Mouse (Mus musculus) embryonic facial prominence, embryonic 11.5 days (tissue): ENCODE data around the gene Sp6. TPM values are rescaled to one million over a fixed set of nuclear protein-coding genes. Genes with fewer than 3 reads are reported as not detected.

Source experiments
- ATAC-seq: fragments of 200-750 bp; cut with Nextera tagmentation; replicated peaks from 2 replicates; pipeline ENCODE4 v1.8.0; 2017; ENCODE audit warnings: low read depth; ENCODE audit not compliant: insufficient number of reproducible peaks, low FRiP score, low TSS enrichment
- DNase-seq: peaks from one replicate; pipeline ENCODE4 v3.0.0-alpha.2; 2015; ENCODE audit warnings: low spot score
- H3K27ac ChIP-seq: fragments of 300-500 bp; sonication (generic); replicated peaks from 2 replicates; pipeline ENCODE4 v1.5.1; 2014; ENCODE audit warnings: mild to moderate bottlenecking, low read depth, low read length, control low read depth
- H3K27me3 ChIP-seq: fragments of 300-500 bp; sonication (generic); 2 replicates; pipeline ENCODE4 v1.6.1; 2014; ENCODE audit warnings: mild to moderate bottlenecking, low read length, moderate library complexity, mixed read lengths; ENCODE audit not compliant: control insufficient read depth, insufficient read depth
- H3K36me3 ChIP-seq: fragments of 300-500 bp; sonication (generic); replicated peaks from 2 replicates; pipeline ENCODE4 v1.6.1; 2014; ENCODE audit warnings: low read depth, mild to moderate bottlenecking, low read length, moderate library complexity, mixed read lengths; ENCODE audit not compliant: control insufficient read depth, insufficient read depth
- H3K4me1 ChIP-seq: fragments of 300-500 bp; sonication (generic); 2 replicates; pipeline ENCODE4 v1.6.1; 2014; ENCODE audit warnings: low read length, mixed read lengths; ENCODE audit not compliant: control insufficient read depth, insufficient read depth
- H3K4me2 ChIP-seq: fragments of 300-500 bp; sonication (generic); 2 replicates; pipeline ENCODE4 v1.6.1; 2014; ENCODE audit warnings: low read depth, mild to moderate bottlenecking, control low read depth, low read length, moderate library complexity
- H3K4me3 ChIP-seq: fragments of 300-500 bp; sonication (generic); 2 replicates; pipeline ENCODE4 v1.5.1; 2014; ENCODE audit warnings: low read depth, low read length, control low read depth
- H3K9ac ChIP-seq: fragments of 300-500 bp; sonication (generic); replicated peaks from 2 replicates; pipeline ENCODE4 v1.6.1; 2014; ENCODE audit warnings: mild to moderate bottlenecking, control low read depth, low read length
- H3K9me3 ChIP-seq: fragments of 300-500 bp; sonication (generic); replicated peaks from 2 replicates; pipeline ENCODE4 v1.6.1; 2016; ENCODE audit warnings: mild to moderate bottlenecking, low read length, inconsistent platforms, mixed read lengths; ENCODE audit not compliant: control insufficient read depth
- WGBS: fragments of 180-500 bp; shearing (Covaris S2); extraction: QIAGEN DNeasy Blood & Tissue Kit; methylation state at CpG from one replicate; pipeline ENCODE4 v1.1.7; 2014; 5-methylcytosine and 5-hydroxymethylcytosine counted together
- polyA plus RNA-seq: library from polyadenylated mRNA; unstranded; fragments of >200 nt; fragmentation: Nextera tagmentation; extraction: Ambion mirVana; gene quantifications from 2 replicates; pipeline ENCODE4 v1.2.1, GENCODE M21; 2014

Sp6 gene
- polyA plus RNA-seq, 1 experiment from 2014 or later, result 0.45 TPM

GRCm38 (mm10) chr11:96977606-96978400 is 35.4 kb upstream of the Sp6 start:
- DNase-seq (peak; percentile 100), ATAC-seq (peak; percentile 94)
- Histone ChIP-seq H3K9ac (peak overlapping the region; percentile 93), H3K4me2 (peak overlapping the region; percentile 42), H3K4me3 (peak overlapping the region; percentile 79), H3K27ac (peak overlapping the region; percentile 84), H3K27me3 (no peaks in the 10 kb centered on the region), H3K36me3 (no peaks in the 10 kb centered on the region), H3K4me1 (no peaks in the 10 kb centered on the region), H3K9me3 (no peaks in the 10 kb centered on the region)
- WGBS, result under 1% methylated on average over 45 of the region's 45 CpGs

DNA sequence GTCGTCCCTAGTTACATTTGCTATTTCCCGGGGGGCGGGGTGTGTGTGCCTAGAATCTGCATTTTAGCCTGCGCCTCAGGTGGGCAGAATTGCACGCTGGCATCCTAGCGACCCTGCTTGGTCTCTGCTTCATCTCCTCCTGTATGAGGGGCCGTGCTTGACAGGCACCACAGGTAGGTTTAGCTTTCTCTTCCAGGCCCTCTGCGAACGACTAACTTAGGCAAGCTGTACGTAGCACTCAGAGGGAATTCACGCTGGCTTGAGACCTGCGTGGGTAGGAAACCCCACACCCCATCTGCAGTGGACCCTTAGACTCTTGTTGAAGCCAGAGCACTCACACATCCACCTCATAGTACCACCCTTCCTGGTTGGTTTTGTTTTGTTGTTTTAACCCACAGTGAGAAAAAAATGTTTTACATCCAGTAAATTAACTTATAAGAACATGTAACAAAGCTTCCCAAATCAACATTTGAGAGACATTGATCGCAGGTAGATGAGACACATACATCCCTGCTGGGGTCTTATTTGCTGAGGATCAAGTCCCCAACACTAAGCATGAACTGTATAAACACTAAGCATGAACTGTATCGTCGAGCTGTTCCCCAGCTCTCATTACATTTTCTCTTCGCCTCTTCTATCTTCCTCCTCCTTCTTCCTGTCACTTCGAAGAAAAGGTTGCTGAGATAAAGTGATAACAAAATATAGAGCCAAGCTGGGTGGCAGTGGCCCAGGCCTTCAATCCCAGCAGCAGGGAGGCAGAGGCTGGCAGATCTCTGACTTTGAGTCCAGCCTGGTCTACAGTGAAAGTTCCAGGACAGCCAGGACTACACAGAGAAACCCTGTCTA is 34.6 kb upstream of the Sp6 start:
- no peak for ATAC-seq
- Histone ChIP-seq H3K4me2 (peak overlapping the region; percentile 42), H3K9me3 (no peaks in the 10 kb centered on the region), H3K36me3 (no peaks in the 10 kb centered on the region), H3K9ac (peak overlapping the region; percentile 59), H3K27me3 (no peaks in the 10 kb centered on the region), H3K27ac (peak overlapping the region; percentile 53), H3K4me1 (no peaks in the 10 kb centered on the region), H3K4me3 (peak overlapping the region; percentile 34)
- 29% methylated on average over 17 of the region's 17 CpGs for WGBS
- no peak for DNase-seq

- DNase-seq, result no peak
- Histone ChIP-seq H3K4me2 (no peak overlapping the region), H3K27me3 (no peaks in the 10 kb centered on the region), H3K9me3 (no peaks in the 10 kb centered on the region), H3K4me3 (no peak overlapping the region), H3K36me3 (no peaks in the 10 kb centered on the region), H3K9ac (no peak overlapping the region), H3K4me1 (no peaks in the 10 kb centered on the region), H3K27ac (no peak overlapping the region)
- no peak for ATAC-seq
- WGBS, result 76% methylated on average over 7 of the region's 7 CpGs
These were observed 33.9 kb upstream of the Sp6 start for GRCm38 (mm10) chr11:96979329-96979728.

GRCm38 (mm10) chr11:96980021-96980420 is 33.2 kb upstream of the Sp6 start:
- H3K27ac ChIP-seq, result no peak overlapping the region
- H3K4me3 ChIP-seq, result no peak overlapping the region
- H3K9me3 ChIP-seq, result no peaks in the 10 kb centered on the region
- no peaks in the 10 kb centered on the region for H3K36me3 ChIP-seq
- H3K4me1 ChIP-seq, result no peaks in the 10 kb centered on the region
- no peak for ATAC-seq
- H3K4me2 ChIP-seq, result no peak overlapping the region
- no peak overlapping the region for H3K9ac ChIP-seq
- no peaks in the 10 kb centered on the region for H3K27me3 ChIP-seq
- no peak for DNase-seq
- 69% methylated on average over 5 of the region's 5 CpGs for WGBS

GRCm38 (mm10) chr11:96981461-96981860 is 31.7 kb upstream of the Sp6 start:
- Histone ChIP-seq H3K36me3 (no peaks in the 10 kb centered on the region), H3K4me2 (no peak overlapping the region), H3K27ac (no peak overlapping the region), H3K4me3 (no peak overlapping the region), H3K4me1 (no peaks in the 10 kb centered on the region), H3K9me3 (no peaks in the 10 kb centered on the region), H3K27me3 (peaks cover 2% of the 10 kb centered on the region), H3K9ac (no peak overlapping the region)
- DNase-seq, result no peak
- WGBS, result 70% methylated on average over 15 of the region's 15 CpGs
- ATAC-seq, result no peak

- ATAC-seq (no peak), DNase-seq (peak; percentile 88)
- Histone ChIP-seq H3K27ac (no peak overlapping the region), H3K4me2 (peak overlapping the region; percentile 32), H3K9ac (no peak overlapping the region), H3K9me3 (no peaks in the 10 kb centered on the region), H3K4me3 (no peak overlapping the region), H3K36me3 (no peaks in the 10 kb centered on the region), H3K27me3 (peaks cover 2% of the 10 kb centered on the region), H3K4me1 (no peaks in the 10 kb centered on the region; the same call in 1 of the 2 replicates)
- 3% methylated on average over 7 of the region's 7 CpGs for WGBS
These were observed 30.8 kb upstream of the Sp6 start for GRCm38 (mm10) chr11:96982355-96982754.

- peaks cover 2% of the 10 kb centered on the region for H3K27me3 ChIP-seq
- H3K27ac ChIP-seq, result no peak within 1 kb of the TSS
- no peak within 1 kb of the TSS for H3K4me3 ChIP-seq
- 80% methylated on average over 7 of the region's 7 CpGs for WGBS
- H3K9me3 ChIP-seq, result no peaks in the 10 kb centered on the region
- H3K4me1 ChIP-seq, result no peaks in the 10 kb centered on the region; the same call in 1 of the 2 replicates
- H3K9ac ChIP-seq, result no peak within 1 kb of the TSS
- no peak for ATAC-seq
- peak within 1 kb of the TSS; percentile 32 for H3K4me2 ChIP-seq
- no peaks in the 10 kb centered on the region for H3K36me3 ChIP-seq
- no peak for DNase-seq
These were observed 30.3 kb upstream of the Sp6 start, which contains the start of gene Sp2 for GRCm38 (mm10) chr11:96982859-96983258. Sp2 (minus strand) TSS chr11:96982959.

DNA sequence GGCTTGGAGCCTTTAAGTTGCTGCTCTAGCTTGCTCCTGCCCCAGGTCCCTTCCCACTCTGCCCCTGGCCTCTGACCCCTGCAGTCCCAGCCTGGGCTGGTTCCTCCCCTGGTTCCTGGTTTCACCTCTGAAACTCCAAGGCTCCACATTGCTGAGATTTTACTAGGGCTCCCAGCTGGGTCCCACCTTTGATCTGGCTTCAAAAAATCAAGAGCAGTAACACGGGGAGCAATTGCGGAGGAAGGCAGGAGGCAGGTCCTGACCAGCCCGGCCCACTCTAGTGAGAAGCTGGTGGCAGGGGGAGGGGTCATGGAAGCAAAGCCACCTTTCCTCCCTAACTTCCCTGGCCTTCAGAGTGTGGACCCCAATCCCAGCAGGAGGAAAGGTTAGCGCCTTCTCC is 28.3 kb upstream of the Sp6 start:
- Histone ChIP-seq H3K4me2 (no peak overlapping the region), H3K36me3 (no peaks in the 10 kb centered on the region), H3K9ac (peak overlapping the region; percentile 1; the same call in 1 of the 2 replicates), H3K4me3 (no peak overlapping the region), H3K9me3 (no peaks in the 10 kb centered on the region), H3K27ac (no peak overlapping the region), H3K4me1 (no peaks in the 10 kb centered on the region; the same call in 1 of the 2 replicates), H3K27me3 (peaks cover 2% of the 10 kb centered on the region)
- ATAC-seq (no peak), DNase-seq (no peak)
- 22% methylated on average over 4 of the region's 4 CpGs for WGBS
